Mouse (Mus musculus) Patski (cell line): ENCODE measurements at regions not wholly inside any gene's neighbourhood (a gene's known extent, or its start where the extent isn't known, plus 50 kb on each side); places are given as distances from the start of the nearest gene placed in this dataset.

Experiments used
- ATAC-seq: fragments of 100-300 bp; one replicate; pipeline ENCODE4 v1.8.0; 2021
- CTCF ChIA-PET: fragments of 350-600 bp; sonication (Branson Sonifier 250); formaldehyde crosslinking; loops from one replicate; lab custom pipeline; 2022; ENCODE audit warnings: inconsistent platforms; lab: Charles Lee
- POLR2A ChIA-PET: fragments of 350-600 bp; sonication (Branson Sonifier 250); formaldehyde crosslinking; loops from one replicate; lab custom pipeline; 2022; ENCODE audit warnings: antibody characterized with exemption, inconsistent platforms; lab: Charles Lee
- DNase-seq: peaks from one replicate; pipeline ENCODE4 v3.0.0-alpha.2; 2011; ENCODE audit warnings: low read depth, low spot score
- H3K27me3 ChIP-seq: fragments of 371-371 bp; one replicate; pipeline ENCODE4 v1.5.1; 2021
- CTCF ChIP-seq: fragments of 100-300 bp; IDR thresholded peaks from one replicate; pipeline ENCODE4 v1.5.1; 2021
- in situ Hi-C: fragments of 300-500 bp; cut with MboI; formaldehyde crosslinking; loops from 3 replicates; pipeline ENCODE4 v1.11.1; 2018; ENCODE audit warnings: low pct_unique_long_range_greater_than_20kb, mixed read lengths

DNA sequence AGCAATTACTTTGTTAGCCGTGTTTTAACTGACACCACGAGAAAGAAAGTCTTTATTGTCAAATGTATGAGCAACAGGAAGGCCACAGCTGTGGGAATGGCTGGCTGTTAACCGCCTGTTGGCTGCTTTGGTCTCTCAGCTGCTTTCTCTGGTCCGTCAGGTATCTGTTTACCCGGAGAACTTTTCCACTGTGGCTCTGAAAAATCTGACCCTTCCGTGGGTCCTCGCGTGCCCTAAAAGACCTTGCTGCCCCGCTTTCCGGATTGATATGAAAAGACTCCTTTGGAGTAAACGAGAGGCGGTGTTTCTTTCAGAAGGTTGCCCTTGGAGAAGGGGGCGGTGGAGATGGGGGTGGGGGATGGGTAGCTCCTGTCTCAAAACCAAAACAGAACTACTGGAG lies 75.9 kb downstream of the Sox14 start:
- no peak for TF ChIP-seq CTCF
- DNase-seq = no peak
- CTCF ChIA-PET = no interaction called here
- peaks cover 17% of the 10 kb centered on the region for H3K27me3 ChIP-seq
- ATAC-seq = no peak
- POLR2A ChIA-PET = no interaction called here
- in situ Hi-C loops = no loop called here

GRCm38 (mm10) chr9:99799387-99800021 lies 76.5 kb downstream of the Sox14 start:
- H3K27me3 ChIP-seq = peaks cover 12% of the 10 kb centered on the region
- ChIA-PET POLR2A (no interaction called here), CTCF (no interaction called here)
- ATAC-seq = no peak
- no peak for TF ChIP-seq CTCF
- in situ Hi-C loops = no loop called here
- DNase-seq = no peak

DNA sequence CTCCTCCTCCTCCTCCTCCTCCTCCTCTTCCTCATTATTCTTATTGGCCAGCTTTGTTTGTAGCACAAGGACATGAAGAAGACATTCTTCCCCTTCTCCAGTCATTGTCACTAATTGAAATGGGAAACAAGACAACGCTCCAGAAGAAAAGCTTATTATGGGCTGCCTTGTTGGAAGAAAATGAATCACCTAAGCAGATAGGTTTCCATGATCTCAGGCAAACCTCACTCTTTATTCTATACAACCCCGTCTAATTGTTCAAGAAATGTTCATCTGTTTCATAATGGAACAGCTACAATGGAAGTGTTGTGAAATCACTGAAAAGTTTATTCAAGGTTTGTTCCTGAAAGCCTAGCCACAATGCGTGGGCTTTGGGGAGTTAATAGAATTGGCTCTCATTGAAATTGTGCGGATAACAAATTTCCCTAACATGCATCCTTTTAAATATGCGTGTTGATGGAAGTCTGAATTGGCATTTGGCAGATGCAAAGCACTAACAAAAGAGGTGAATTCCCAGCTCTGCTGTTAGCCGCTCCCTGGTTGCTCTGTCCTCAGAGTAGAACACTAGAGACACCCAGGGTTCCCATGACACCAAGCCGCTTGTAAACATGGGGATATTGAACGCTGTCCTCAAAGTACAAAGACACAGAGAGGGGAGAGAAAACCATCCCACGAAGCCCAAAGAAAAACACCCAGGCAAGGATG lies 78.8 kb downstream of the Sox14 start:
- POLR2A ChIA-PET = no interaction called here
- no peak for TF ChIP-seq CTCF
- DNase-seq (no peak), ATAC-seq (no peak)
- in situ Hi-C loops = no loop called here
- peaks cover 12% of the 10 kb centered on the region for H3K27me3 ChIP-seq
- CTCF ChIA-PET = no interaction called here

GRCm38 (mm10) chr9:99792700-99793099 lies 75.6 kb upstream of the Cldn18 start:
- CTCF ChIA-PET = no interaction called here
- TF ChIP-seq CTCF = no peak
- H3K27me3 ChIP-seq = peaks cover 12% of the 10 kb centered on the region
- ATAC-seq (no peak), DNase-seq (no peak)
- POLR2A ChIA-PET = no interaction called here
- in situ Hi-C loops = no loop called here

GRCm38 (mm10) chr9:99786864-99787263 lies 69.8 kb upstream of the Cldn18 start:
- peaks cover 21% of the 10 kb centered on the region for H3K27me3 ChIP-seq
- ChIA-PET CTCF (no interaction called here), POLR2A (no interaction called here)
- DNase-seq = no peak
- no peak for ATAC-seq
- TF ChIP-seq CTCF = no peak
- in situ Hi-C loops = no loop called here

DNA sequence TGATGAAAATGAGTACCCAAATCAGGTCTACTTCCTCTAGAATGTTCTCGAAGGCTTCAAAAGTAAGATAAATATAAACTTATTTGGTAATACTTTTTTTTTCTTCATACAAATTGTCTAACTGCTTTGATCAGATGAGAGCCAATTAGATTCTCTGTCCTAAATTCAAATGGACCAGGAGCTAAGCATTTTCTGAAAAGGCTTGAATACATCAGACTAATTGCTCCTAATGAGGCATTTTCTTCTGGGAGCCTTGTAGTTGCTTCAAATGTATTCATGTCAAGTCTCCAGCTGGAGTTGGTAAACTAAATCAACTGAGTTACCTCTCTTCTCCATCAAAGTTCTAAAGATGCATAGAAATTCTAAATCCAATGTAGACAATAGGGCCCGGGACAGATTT lies 66.1 kb upstream of the Cldn18 start:
- CTCF ChIA-PET = no interaction called here
- H3K27me3 ChIP-seq = peaks cover 10% of the 10 kb centered on the region
- ATAC-seq (no peak), DNase-seq (no peak)
- TF ChIP-seq CTCF = no peak
- in situ Hi-C loops = no loop called here
- POLR2A ChIA-PET = no interaction called here

DNA sequence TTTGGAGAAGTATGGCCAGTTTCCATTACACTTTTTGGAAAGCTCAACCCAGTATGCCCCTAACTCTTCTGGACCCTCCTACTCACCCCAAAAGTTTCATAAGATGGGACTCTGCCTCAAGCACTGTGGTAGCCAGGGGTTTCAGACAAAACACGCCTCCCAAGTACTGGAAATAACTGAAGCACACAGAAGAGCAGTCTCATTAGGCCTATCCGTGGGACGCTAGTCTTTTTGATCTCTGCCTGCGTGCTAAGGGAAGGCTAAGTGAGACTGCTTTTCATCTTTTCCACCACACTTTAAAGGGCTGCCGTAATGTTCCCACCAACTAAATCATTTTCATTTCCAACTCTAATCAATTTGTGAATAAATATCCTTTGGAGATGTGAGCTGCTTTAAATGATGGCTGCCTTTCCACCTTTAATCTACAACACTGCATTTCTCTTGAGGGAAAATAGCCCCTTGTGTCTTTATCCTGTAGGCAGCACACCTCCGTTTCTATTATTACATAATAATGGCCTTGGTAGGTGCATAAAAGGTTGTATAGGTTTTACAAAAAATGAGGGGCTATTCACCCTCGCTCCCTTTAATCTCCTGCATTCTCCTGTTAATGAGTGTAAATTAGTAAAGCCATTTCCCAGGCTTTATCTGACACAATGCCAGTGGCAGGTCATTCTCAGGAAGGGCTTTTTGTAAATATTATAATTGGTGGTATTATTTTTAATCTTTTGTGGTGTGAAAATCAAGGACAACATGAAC lies 65.5 kb upstream of the Cldn18 start:
- in situ Hi-C loops = no loop called here
- no peak for TF ChIP-seq CTCF
- ChIA-PET CTCF (no interaction called here), POLR2A (no interaction called here)
- ATAC-seq (no peak), DNase-seq (no peak)
- H3K27me3 ChIP-seq = peaks cover 10% of the 10 kb centered on the region

DNA sequence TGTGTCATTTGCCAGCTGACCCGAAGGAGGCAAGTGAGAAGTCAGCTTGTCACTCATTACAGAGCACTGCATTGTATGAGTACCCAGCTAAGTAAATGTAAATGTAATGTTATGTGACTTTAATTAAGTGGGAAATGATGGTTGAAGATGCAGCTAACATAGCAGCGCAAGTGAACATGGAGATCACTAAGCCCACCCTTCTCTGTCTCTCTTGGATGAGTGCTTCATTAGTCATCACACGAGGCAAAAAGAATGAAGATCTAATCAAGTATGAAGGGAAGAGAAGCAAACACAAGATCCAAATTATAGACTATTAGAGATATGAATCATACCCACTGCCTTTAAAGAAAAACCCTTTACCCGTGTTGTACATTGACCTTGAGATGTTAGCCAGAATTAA lies 61.8 kb upstream of the Cldn18 start:
- TF ChIP-seq CTCF = no peak
- no peak for DNase-seq
- no peak for ATAC-seq
- peaks cover 10% of the 10 kb centered on the region for H3K27me3 ChIP-seq
- CTCF ChIA-PET = no interaction called here
- in situ Hi-C loops = no loop called here
- POLR2A ChIA-PET = no interaction called here

DNA sequence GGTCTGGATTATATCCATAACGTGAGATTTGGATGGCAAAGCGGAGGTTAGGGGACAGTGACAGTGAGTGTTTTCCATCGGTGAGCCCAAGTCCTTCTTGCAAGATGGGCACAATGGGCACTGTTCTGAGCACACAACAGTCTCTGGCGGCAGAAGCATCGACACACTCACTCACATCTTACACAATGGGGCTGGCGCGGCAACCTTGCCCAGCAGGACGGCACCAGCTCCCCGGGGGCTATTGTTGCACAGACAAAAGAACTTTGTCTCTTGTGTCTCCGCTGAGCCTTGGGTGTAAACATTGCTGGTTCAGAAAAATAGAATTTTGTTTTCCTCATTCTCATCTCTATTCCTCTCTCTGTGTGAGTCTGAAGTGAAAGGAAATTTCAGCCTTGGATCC lies 53.6 kb upstream of the Cldn18 start:
- ChIA-PET POLR2A (no interaction called here), CTCF (interaction anchor here (0.6 kb wide), 1 partner anchor 19 kb away, joined by 3 read pairs; no protein-coding TSS in a partner anchor)
- no peak for ATAC-seq
- H3K27me3 ChIP-seq = peaks cover 12% of the 10 kb centered on the region
- TF ChIP-seq CTCF = no peak
- in situ Hi-C loops = no loop called here
- no peak for DNase-seq
